Mouse (Mus musculus) hindbrain, embryonic 16.5 days (tissue): ENCODE data around the gene Dhrs9. TPM values are rescaled to one million over a fixed set of nuclear protein-coding genes. Genes with fewer than 3 reads are reported as not detected.

ENCODE experiments used
- ATAC-seq: fragments of 200-750 bp; cut with Nextera tagmentation; 2 replicates; pipeline ENCODE4 v1.8.0; 2017; ENCODE audit warnings: moderate TSS enrichment, moderate library complexity
- H3K27ac ChIP-seq: fragments of 300-500 bp; sonication (generic); 2 replicates; pipeline ENCODE4 v1.5.1; 2014; ENCODE audit warnings: low read depth, mild to moderate bottlenecking, control low read depth, low read length, moderate library complexity
- H3K27me3 ChIP-seq: fragments of 300-500 bp; sonication (generic); replicated peaks from 2 replicates; pipeline ENCODE4 v1.6.1; 2014; ENCODE audit warnings: low read length; ENCODE audit not compliant: control insufficient read depth, insufficient read depth
- H3K36me3 ChIP-seq: fragments of 300-500 bp; sonication (generic); 2 replicates; pipeline ENCODE4 v1.6.1; 2014; ENCODE audit warnings: mild to moderate bottlenecking, low read length, moderate library complexity, mixed read lengths; ENCODE audit not compliant: control insufficient read depth, insufficient read depth
- H3K4me1 ChIP-seq: fragments of 300-500 bp; sonication (generic); 2 replicates; pipeline ENCODE4 v1.6.1; 2014; ENCODE audit warnings: low read depth, low read length; ENCODE audit not compliant: control insufficient read depth, insufficient read depth
- H3K4me2 ChIP-seq: fragments of 300-500 bp; sonication (generic); 2 replicates; pipeline ENCODE4 v1.6.1; 2014; ENCODE audit warnings: mild to moderate bottlenecking, low read length, control low read depth, moderate library complexity
- H3K4me3 ChIP-seq: fragments of 300-500 bp; sonication (generic); 2 replicates; pipeline ENCODE4 v1.5.1; 2014; ENCODE audit warnings: mild to moderate bottlenecking, low read length, control low read depth, moderate library complexity
- H3K9ac ChIP-seq: fragments of 300-500 bp; sonication (generic); 2 replicates; pipeline ENCODE4 v1.6.1; 2014; ENCODE audit warnings: low read depth, mild to moderate bottlenecking, control low read depth, low read length, moderate library complexity
- H3K9me3 ChIP-seq: fragments of 300-500 bp; sonication (generic); 2 replicates; pipeline ENCODE4 v1.6.1; 2014; ENCODE audit warnings: mild to moderate bottlenecking, low read length, moderate library complexity; ENCODE audit not compliant: control insufficient read depth
- WGBS: fragments of 180-500 bp; shearing (Covaris S2); extraction: QIAGEN DNeasy Blood & Tissue Kit; methylation state at CpG from one replicate; pipeline ENCODE4 v1.1.7; 2014; 5-methylcytosine and 5-hydroxymethylcytosine counted together
- polyA plus RNA-seq: library from polyadenylated mRNA; unstranded; fragments of >200 nt; fragmentation: Nextera tagmentation; extraction: Ambion mirVana; gene quantifications from 2 replicates; pipeline ENCODE4 v1.2.1, GENCODE M21; 2015

Dhrs9 gene
- polyA plus RNA-seq, 1 experiment from 2014 or later, result 0.04 TPM

DNA sequence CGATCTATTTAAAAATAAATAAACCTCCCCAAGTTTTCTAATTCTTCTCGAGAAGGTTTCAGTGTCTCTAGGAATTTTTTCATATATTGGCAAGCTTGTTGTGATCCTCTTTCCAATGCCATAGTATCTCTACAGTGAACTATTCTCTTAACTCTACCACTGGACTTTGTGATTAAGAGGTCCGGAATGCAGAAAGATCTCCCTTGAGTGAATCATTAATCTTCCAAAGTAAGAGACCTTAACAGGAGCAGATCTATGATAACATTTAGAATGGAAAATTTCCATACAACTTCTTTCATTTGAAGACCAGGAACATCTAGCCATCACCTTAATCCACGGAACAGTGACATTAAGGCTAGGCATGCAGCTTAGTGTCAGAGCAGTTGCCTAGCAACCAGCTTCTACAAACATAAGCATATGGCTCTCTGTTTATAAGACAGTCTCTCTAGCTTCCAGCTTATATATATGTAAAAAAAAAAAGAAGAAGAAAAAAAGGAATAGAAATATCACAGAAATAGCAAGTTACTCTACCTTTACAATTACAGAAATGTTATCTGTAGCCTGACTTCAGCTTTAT, 65.7 kb downstream of the Dhrs9 start:
- no peak overlapping the region for H3K9ac ChIP-seq
- H3K9me3 ChIP-seq, result no peaks in the 10 kb centered on the region
- H3K27ac ChIP-seq, result no peak overlapping the region
- no peak overlapping the region for H3K4me2 ChIP-seq
- no peak for ATAC-seq
- no peaks in the 10 kb centered on the region for H3K27me3 ChIP-seq
- H3K4me1 ChIP-seq, result no peaks in the 10 kb centered on the region
- no peak overlapping the region for H3K4me3 ChIP-seq
- no peaks in the 10 kb centered on the region for H3K36me3 ChIP-seq
- 64% methylated on average over 4 of the region's 4 CpGs for WGBS

DNA sequence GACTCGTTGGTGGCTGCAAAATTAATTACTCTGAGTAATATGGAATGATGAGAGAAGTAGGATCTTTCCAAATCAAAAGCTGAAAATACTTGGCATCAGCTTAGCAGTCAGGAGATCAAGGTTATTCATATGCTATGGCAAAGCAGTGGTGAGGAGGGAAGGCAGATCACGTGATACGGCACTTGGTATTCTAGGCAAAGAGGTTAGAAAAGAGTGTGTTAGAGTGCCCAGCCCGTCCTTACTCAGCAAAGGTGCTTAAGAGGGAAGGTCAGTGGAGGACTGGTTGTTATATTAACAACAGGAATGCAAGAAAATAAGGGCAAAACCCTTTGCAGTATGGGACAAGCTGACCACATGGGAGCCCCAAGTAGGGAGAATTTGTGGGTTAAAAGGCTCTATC, 68.3 kb downstream of the Dhrs9 start:
- 91% methylated on average over 4 of the region's 4 CpGs for WGBS
- Histone ChIP-seq H3K9me3 (no peaks in the 10 kb centered on the region), H3K4me1 (no peaks in the 10 kb centered on the region), H3K4me3 (no peak overlapping the region), H3K36me3 (no peaks in the 10 kb centered on the region), H3K27ac (no peak overlapping the region), H3K4me2 (no peak overlapping the region), H3K9ac (no peak overlapping the region), H3K27me3 (no peaks in the 10 kb centered on the region)
- no peak for ATAC-seq

GRCm38 (mm10) chr2:69451128-69451527, 70.9 kb downstream of the Dhrs9 start:
- Histone ChIP-seq H3K27me3 (no peaks in the 10 kb centered on the region), H3K4me3 (no peak overlapping the region), H3K36me3 (no peaks in the 10 kb centered on the region), H3K27ac (no peak overlapping the region), H3K4me2 (no peak overlapping the region), H3K4me1 (no peaks in the 10 kb centered on the region), H3K9ac (no peak overlapping the region), H3K9me3 (no peaks in the 10 kb centered on the region)
- WGBS, result 90% methylated on average over 5 of the region's 5 CpGs
- no peak for ATAC-seq

Other genes starting within 250 kb of the Dhrs9 start
- 2.1 and 2.4 TPM in 2 replicates for gene Nostrin, start 244.6 kb upstream of the Dhrs9 start, polyA plus RNA-seq
- gene Spc25, start 174.3 kb upstream of the Dhrs9 start, polyA plus RNA-seq, result 32.3 and 39.4 TPM in 2 replicates
- 0.37 and 0.38 TPM in 2 replicates for gene G6pc2, start 169.4 kb upstream of the Dhrs9 start, polyA plus RNA-seq
- gene Abcb11, start 37.8 kb upstream of the Dhrs9 start, polyA plus RNA-seq, result 0.10 TPM in 1 of 2 replicates, not detected in the other
- gene Lrp2, start 205.6 kb downstream of the Dhrs9 start, polyA plus RNA-seq, result 0.64 and 0.95 TPM in 2 replicates